In the genomic region with DNA sequence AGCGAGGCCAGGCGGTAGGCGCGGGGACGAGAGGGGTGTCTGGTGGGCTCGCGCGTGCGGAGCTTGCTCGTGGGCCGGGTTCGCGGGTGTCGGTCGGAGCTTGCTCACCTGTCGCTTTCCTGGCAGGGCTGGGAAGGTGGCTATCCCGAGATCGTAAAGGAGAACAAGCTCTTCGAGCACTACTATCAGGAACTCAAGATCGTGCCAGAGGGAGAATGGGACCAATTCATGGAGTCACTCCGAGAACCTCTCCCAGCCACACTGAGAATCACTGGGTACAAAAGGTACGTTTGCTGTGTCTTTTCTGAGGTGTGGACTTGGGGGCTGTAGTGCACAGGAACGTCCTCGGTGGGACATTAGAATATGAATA, we compare ENCODE assay signal across 8 mouse cellular contexts. TPM values are rescaled to one million over a fixed set of nuclear protein-coding genes. Genes with fewer than 3 reads are reported as not detected.
DNase-seq lines count a peak whose midpoint lies in the region; ATAC-seq and TF ChIP-seq lines count a peak whose summit lies in the region.

No protein-coding gene starts in this region.

- no peak for TF ChIP-seq POLR2A in lung, adult 2 months (IDR thresholded peaks at IDR 0.05; ENCODE audit: borderline replicate concordance, extremely low read depth, low read depth, low read length)

- peak overlapping the region; percentile 77 for H3K4me2 ChIP-seq in intestine, embryonic 14.5 days (ENCODE audit: low read length)
- H3K4me2 ChIP-seq in neural tube, embryonic 14.5 days (ENCODE audit: low read depth, low read length), result peak overlapping the region; percentile 72

- ATAC-seq in intestine, embryonic 14.5 days (replicated peaks; ENCODE audit: low FRiP score, low TSS enrichment, low read depth), result no peak
- no peak for ATAC-seq in neural tube, embryonic 14.5 days (ENCODE audit: low read depth)

- peaks cover 3% of the 10 kb centered on the region for H3K4me1 ChIP-seq in lung, adult 2 months (ENCODE audit: control insufficient read depth, insufficient read depth, low read length)
- peaks cover 14% of the 10 kb centered on the region for H3K4me1 ChIP-seq in intestine, embryonic 14.5 days (replicated peaks; ENCODE audit: control insufficient read depth, insufficient read depth, low read length)
- peaks cover 11% of the 10 kb centered on the region; the same call in 1 of the 2 replicates for H3K4me1 ChIP-seq in neural tube, embryonic 14.5 days (ENCODE audit: control insufficient read depth, insufficient read depth, low read length)

- no peak for DNase-seq in lung, adult 2 months
- DNase-seq in lung, postnatal 14 days, result no peak
- DNase-seq in embryo, embryonic 10.5 days (ENCODE audit: low spot score), result peak; percentile 4
- DNase-seq in intestine, embryonic 14.5 days (ENCODE audit: low spot score), result no peak
- DNase-seq in left cerebral cortex, adult 11 months (ENCODE audit: low spot score), result no peak
- no peak for DNase-seq in natural killer cell, adult 2 months (ENCODE audit: low spot score in 2 of 2)
- no peak for DNase-seq in frontal cortex, adult 2 months (ENCODE audit: extremely low spot score in 1 of 2, low spot score in 1 of 2)

- H3K9me3 ChIP-seq in intestine, embryonic 14.5 days (ENCODE audit: control insufficient read depth, low read length), result no peaks in the 10 kb centered on the region
- H3K9me3 ChIP-seq in neural tube, embryonic 14.5 days (ENCODE audit: control insufficient read depth, low read length), result no peaks in the 10 kb centered on the region

- no peaks in the 10 kb centered on the region for H3K27me3 ChIP-seq in intestine, embryonic 14.5 days (replicated peaks; ENCODE audit: control insufficient read depth, insufficient read depth, low read length)
- H3K27me3 ChIP-seq in neural tube, embryonic 14.5 days (ENCODE audit: control insufficient read depth, insufficient read depth, low read length), result no peaks in the 10 kb centered on the region

- peak overlapping the region; percentile 67; the same call in 1 of the 2 replicates for H3K27ac ChIP-seq in intestine, embryonic 14.5 days (ENCODE audit: low read depth)
- H3K27ac ChIP-seq in neural tube, embryonic 14.5 days (ENCODE audit: low read depth, low read length), result peak overlapping the region; percentile 6; the same call in 1 of the 2 replicates

- peak overlapping the region; percentile 87 for H3K9ac ChIP-seq in intestine, embryonic 14.5 days (ENCODE audit: low read length)
- peak overlapping the region; percentile 68 for H3K9ac ChIP-seq in neural tube, embryonic 14.5 days (replicated peaks; ENCODE audit: low read depth, low read length)

- no peak for TF ChIP-seq CTCF in lung, adult 2 months (IDR thresholded peaks at IDR 0.05; ENCODE audit: insufficient read depth, low read length)

- peaks cover 40% of the 10 kb centered on the region for H3K36me3 ChIP-seq in intestine, embryonic 14.5 days (ENCODE audit: control insufficient read depth, insufficient read depth, low read length)
- peaks cover 20% of the 10 kb centered on the region for H3K36me3 ChIP-seq in neural tube, embryonic 14.5 days (ENCODE audit: control insufficient read depth, insufficient read depth, low read length)

- 0% methylated on average over 24 of the region's 24 CpGs for WGBS in lung, adult 2 months
- under 1% methylated on average over 24 of the region's 24 CpGs for WGBS in intestine, embryonic 14.5 days
- WGBS in neural tube, embryonic 14.5 days, result under 1% methylated on average over 24 of the region's 24 CpGs

- H3K4me3 ChIP-seq in lung, adult 2 months (replicated peaks; ENCODE audit: extremely low read depth, low read depth, low read length), result peak overlapping the region; percentile 85
- peak overlapping the region; percentile 72 for H3K4me3 ChIP-seq in intestine, embryonic 14.5 days (ENCODE audit: low read depth, low read length)
- H3K4me3 ChIP-seq in neural tube, embryonic 14.5 days (ENCODE audit: low read depth, low read length), result peak overlapping the region; percentile 85

RNA-seq across cellular contexts. Expression of a gene that starts 0.9 kb away (rescaled TPM):
- polyA plus RNA-seq in lung, adult 2 months (2012; rRNA removed), result 1.8 and 3.4 TPM in 2 replicates
- 19.8 and 25.2 TPM in 2 replicates for polyA plus RNA-seq in intestine, embryonic 14.5 days (2014; fragmentation: Nextera tagmentation; extraction: Ambion mirVana)
- 29.4 and 34.9 TPM in 2 replicates for polyA plus RNA-seq in neural tube, embryonic 14.5 days (2014; fragmentation: Nextera tagmentation; extraction: Ambion mirVana)
- polyA plus RNA-seq in frontal cortex, adult 2 months (2012; rRNA removed), result 10.4 and 11.9 TPM in 2 replicates
